Mouse (Mus musculus) erythroblast, embryonic 14.5 days (primary cell): ENCODE data around the gene Bri3bp.

Source experiments
- GATA1 ChIP-seq: IDR thresholded peaks from 2 replicates; pipeline ENCODE4 v1.6.1; 2012; ENCODE audit warnings: low read length, inconsistent platforms, mixed read lengths
- TAL1 ChIP-seq: IDR thresholded peaks from 3 replicates; pipeline ENCODE4 v1.6.1; 2012; ENCODE audit warnings: low read length, inconsistent platforms, mixed read lengths

- TF ChIP-seq GATA1 = no peak
- no peak for TF ChIP-seq TAL1
Observed at GRCm38 (mm10) chr5:125406322-125407016, 34.9 kb upstream of the Bri3bp start.
